Mouse (Mus musculus): ENCODE measurements around the gene Dtnbp1. TPM values are rescaled to one million over a fixed set of nuclear protein-coding genes. Genes with fewer than 3 reads are reported as not detected.

Dtnbp1 gene
- total RNA-seq, 2 experiments from 2014 or later, result 91.0 to 94.3 TPM

GRCm38 (mm10) chr13:44955781-44956180 lies 46.2 kb downstream of the Dtnbp1 start:
- intact Hi-C loops (cut with DNase I), result no loop called here
- no peak for DNase-seq (ENCODE audit: low spot score in 2 of 2)

GRCm38 (mm10) chr13:44954232-44954568 lies 47.7 kb downstream of the Dtnbp1 start:
- no peak for DNase-seq (ENCODE audit: low spot score in 2 of 2)
- intact Hi-C loops (cut with DNase I), result no loop called here

- intact Hi-C loops (cut with DNase I), result no loop called here
- no peak for DNase-seq (ENCODE audit: low spot score in 2 of 2)
These were observed 48.3 kb downstream of the Dtnbp1 start for GRCm38 (mm10) chr13:44953546-44954231.

GRCm38 (mm10) chr13:44952393-44953086 lies 49.4 kb downstream of the Dtnbp1 start:
- intact Hi-C loops (cut with DNase I), result no loop called here
- DNase-seq (ENCODE audit: low spot score in 2 of 2), result no peak

- intact Hi-C loops (cut with DNase I), result no loop called here
- peak; percentile 34 to 43 for DNase-seq (ENCODE audit: low spot score in 2 of 2)
These were observed 53.4 kb downstream of the Dtnbp1 start for GRCm38 (mm10) chr13:44948320-44949250.

GRCm38 (mm10) chr13:44946880-44947635 lies 54.9 kb downstream of the Dtnbp1 start:
- peak in 1 of 2 experiments; percentile 39 for DNase-seq (ENCODE audit: low spot score in 2 of 2)
- intact Hi-C loops (cut with DNase I), result no loop called here

- intact Hi-C loops (cut with DNase I), result no loop called here
- DNase-seq (ENCODE audit: low spot score in 2 of 2), result no peak
These were observed 58.3 kb downstream of the Dtnbp1 start for GRCm38 (mm10) chr13:44943618-44944017.

- DNase-seq (ENCODE audit: low spot score in 2 of 2), result no peak
- intact Hi-C loops (cut with DNase I), result no loop called here
These were observed 62.5 kb downstream of the Dtnbp1 start for GRCm38 (mm10) chr13:44939326-44940035.

GRCm38 (mm10) chr13:44937681-44938080 lies 64.3 kb downstream of the Dtnbp1 start:
- intact Hi-C loops (cut with DNase I), result no loop called here
- no peak for DNase-seq (ENCODE audit: low spot score in 2 of 2)

GRCm38 (mm10) chr13:44933575-44933974 lies 68.4 kb downstream of the Dtnbp1 start:
- no peak for DNase-seq (ENCODE audit: low spot score in 2 of 2)
- intact Hi-C loops (cut with DNase I), result no loop called here

GRCm38 (mm10) chr13:44932307-44933264 lies 69.4 kb downstream of the Dtnbp1 start:
- intact Hi-C loops (cut with DNase I), result no loop called here
- no peak for DNase-seq (ENCODE audit: low spot score in 2 of 2)

GRCm38 (mm10) chr13:44926311-44926710 lies 75.6 kb downstream of the Dtnbp1 start:
- intact Hi-C loops (cut with DNase I), result no loop called here
- no peak for DNase-seq (ENCODE audit: low spot score in 2 of 2)

GRCm38 (mm10) chr13:44925173-44925572 lies 76.8 kb downstream of the Dtnbp1 start:
- intact Hi-C loops (cut with DNase I), result no loop called here
- no peak for DNase-seq (ENCODE audit: low spot score in 2 of 2)

GRCm38 (mm10) chr13:44924042-44924441 lies 77.9 kb downstream of the Dtnbp1 start:
- no peak for DNase-seq (ENCODE audit: low spot score in 2 of 2)
- intact Hi-C loops (cut with DNase I), result no loop called here

- no peak for DNase-seq (ENCODE audit: low spot score in 2 of 2)
- intact Hi-C loops (cut with DNase I), result no loop called here
These were observed 80.2 kb downstream of the Dtnbp1 start for GRCm38 (mm10) chr13:44921721-44922120.

- intact Hi-C loops (cut with DNase I), result no loop called here
- no peak for DNase-seq (ENCODE audit: low spot score in 2 of 2)
These were observed 80.9 kb downstream of the Dtnbp1 start for GRCm38 (mm10) chr13:44921095-44921494.

- intact Hi-C loops (cut with DNase I), result no loop called here
- DNase-seq (ENCODE audit: low spot score in 2 of 2), result no peak
These were observed 83.7 kb downstream of the Dtnbp1 start for GRCm38 (mm10) chr13:44918269-44918668.

GRCm38 (mm10) chr13:44917202-44917601 lies 84.7 kb downstream of the Dtnbp1 start:
- no peak for DNase-seq (ENCODE audit: low spot score in 2 of 2)
- intact Hi-C loops (cut with DNase I), result no loop called here
